Mouse (Mus musculus) intestine, embryonic 14.5 days (tissue): ENCODE results near the gene Olfr1018. TPM values are rescaled to one million over a fixed set of nuclear protein-coding genes. Genes with fewer than 3 reads are reported as not detected.

ENCODE experiments used
- ATAC-seq: fragments of 200-750 bp; cut with Nextera tagmentation; replicated peaks from 2 replicates; pipeline ENCODE4 v1.8.0; 2017; ENCODE audit warnings: low read depth, moderate number of reproducible peaks, moderate TSS enrichment, moderate library complexity; ENCODE audit not compliant: low FRiP score, low TSS enrichment
- DNase-seq: peaks from one replicate; pipeline ENCODE4 v3.0.0-alpha.2; 2018; ENCODE audit warnings: low spot score
- H3K27ac ChIP-seq: fragments of 300-500 bp; sonication (generic); 2 replicates; pipeline ENCODE4 v1.5.1; 2014; ENCODE audit warnings: low read depth, mild to moderate bottlenecking, control low read depth
- H3K27me3 ChIP-seq: fragments of 300-500 bp; sonication (generic); replicated peaks from 2 replicates; pipeline ENCODE4 v1.6.1; 2014; ENCODE audit warnings: low read length, control low read depth; ENCODE audit not compliant: control insufficient read depth, insufficient read depth
- H3K36me3 ChIP-seq: fragments of 300-500 bp; sonication (generic); 2 replicates; pipeline ENCODE4 v1.6.1; 2014; ENCODE audit warnings: low read length, control low read depth; ENCODE audit not compliant: control insufficient read depth, insufficient read depth
- H3K4me1 ChIP-seq: fragments of 300-500 bp; sonication (generic); replicated peaks from 2 replicates; pipeline ENCODE4 v1.6.1; 2014; ENCODE audit warnings: low read length, control low read depth, mixed read lengths; ENCODE audit not compliant: control insufficient read depth, insufficient read depth
- H3K4me2 ChIP-seq: fragments of 300-500 bp; sonication (generic); 2 replicates; pipeline ENCODE4 v1.6.1; 2014; ENCODE audit warnings: low read length
- H3K4me3 ChIP-seq: fragments of 300-500 bp; sonication (generic); 2 replicates; pipeline ENCODE4 v1.5.1; 2014; ENCODE audit warnings: low read depth, low read length, control low read depth, mixed read lengths
- H3K9ac ChIP-seq: fragments of 300-500 bp; sonication (generic); 2 replicates; pipeline ENCODE4 v1.6.1; 2014; ENCODE audit warnings: mild to moderate bottlenecking, low read length
- H3K9me3 ChIP-seq: fragments of 300-500 bp; sonication (generic); 2 replicates; pipeline ENCODE4 v1.6.1; 2016; ENCODE audit warnings: low read length, control low read depth; ENCODE audit not compliant: control insufficient read depth
- WGBS: fragments of 180-500 bp; shearing (Covaris S2); extraction: QIAGEN DNeasy Blood & Tissue Kit; methylation state at CpG from one replicate; pipeline ENCODE4 v1.1.7; 2014; 5-methylcytosine and 5-hydroxymethylcytosine counted together
- polyA plus RNA-seq: library from polyadenylated mRNA; unstranded; fragments of >200 nt; fragmentation: Nextera tagmentation; extraction: Ambion mirVana; gene quantifications from 2 replicates; pipeline ENCODE4 v1.2.1, GENCODE M21; 2014

The Olfr1018 gene
- not detected in 2 replicates for polyA plus RNA-seq

GRCm38 (mm10) chr2:85818179-85818578 lies at the start of gene Olfr1018:
Gene Olfr1018 (plus strand): TSS chr2:85818479.
- H3K4me2 ChIP-seq: no peak within 1 kb of the TSS
- H3K27me3 ChIP-seq: no peaks in the 10 kb centered on the region
- no peak within 1 kb of the TSS for H3K9ac ChIP-seq
- H3K27ac ChIP-seq: no peak within 1 kb of the TSS
- DNase-seq (no peak), ATAC-seq (no peak)
- no peaks in the 10 kb centered on the region for H3K4me1 ChIP-seq
- no peak within 1 kb of the TSS for H3K4me3 ChIP-seq
- no peaks in the 10 kb centered on the region for H3K36me3 ChIP-seq
- no peaks in the 10 kb centered on the region for H3K9me3 ChIP-seq

GRCm38 (mm10) chr2:85772413-85772812 lies 45.9 kb upstream of the Olfr1018 start, which contains the start of gene Olfr1014:
Gene Olfr1014 (plus strand): TSS chr2:85772713.
- H3K27ac ChIP-seq: no peak within 1 kb of the TSS

GRCm38 (mm10) chr2:85781717-85782116 lies 36.6 kb upstream of the Olfr1018 start, which contains the start of gene Olfr1015:
Gene Olfr1015 (plus strand): TSS chr2:85782017.
- Histone ChIP-seq H3K9me3 (no peaks in the 10 kb centered on the region), H3K27me3 (no peaks in the 10 kb centered on the region), H3K4me1 (no peaks in the 10 kb centered on the region), H3K4me3 (no peak within 1 kb of the TSS), H3K27ac (no peak within 1 kb of the TSS), H3K9ac (no peak within 1 kb of the TSS), H3K36me3 (no peaks in the 10 kb centered on the region), H3K4me2 (no peak within 1 kb of the TSS)
- ATAC-seq: no peak
- DNase-seq: no peak

More at GRCm38 (mm10) chr2:85772413-85772812, 45.9 kb upstream of the Olfr1018 start, which contains the start of gene Olfr1014:
- Histone ChIP-seq H3K9me3 (no peaks in the 10 kb centered on the region), H3K27me3 (no peaks in the 10 kb centered on the region), H3K4me2 (no peak within 1 kb of the TSS), H3K4me3 (no peak within 1 kb of the TSS), H3K4me1 (no peaks in the 10 kb centered on the region), H3K36me3 (no peaks in the 10 kb centered on the region), H3K9ac (no peak within 1 kb of the TSS)
- ATAC-seq (no peak), DNase-seq (no peak)

- H3K27me3 ChIP-seq: no peaks in the 10 kb centered on the region
- no peak overlapping the region for H3K27ac ChIP-seq
- no peaks in the 10 kb centered on the region for H3K9me3 ChIP-seq
- 62% methylated on average over 2 of the region's 2 CpGs for WGBS
- ATAC-seq: no peak
- H3K9ac ChIP-seq: no peak overlapping the region
- H3K4me3 ChIP-seq: no peak overlapping the region
- H3K4me1 ChIP-seq: no peaks in the 10 kb centered on the region
- DNase-seq: no peak
- H3K36me3 ChIP-seq: no peaks in the 10 kb centered on the region
- H3K4me2 ChIP-seq: no peak overlapping the region
Measured at GRCm38 (mm10) chr2:85792331-85792730, 25.9 kb upstream of the Olfr1018 start.

- H3K4me3 ChIP-seq: no peak within 1 kb of the TSS
- ATAC-seq (no peak), DNase-seq (no peak)
- no peaks in the 10 kb centered on the region for H3K4me1 ChIP-seq
- H3K9me3 ChIP-seq: no peaks in the 10 kb centered on the region
- no peaks in the 10 kb centered on the region for H3K27me3 ChIP-seq
- no peak within 1 kb of the TSS for H3K27ac ChIP-seq
- H3K9ac ChIP-seq: no peak within 1 kb of the TSS
- WGBS: 90% methylated on average over 2 of the region's 2 CpGs
- no peak within 1 kb of the TSS for H3K4me2 ChIP-seq
- no peaks in the 10 kb centered on the region for H3K36me3 ChIP-seq
Measured at GRCm38 (mm10) chr2:85802444-85802843, 15.8 kb upstream of the Olfr1018 start, which contains the start of gene Olfr1016. Gene Olfr1016 (minus strand): TSS chr2:85802544.

GRCm38 (mm10) chr2:85804501-85804900 lies 13.8 kb upstream of the Olfr1018 start:
- Histone ChIP-seq H3K4me1 (no peaks in the 10 kb centered on the region), H3K9ac (no peak overlapping the region), H3K27ac (no peak overlapping the region), H3K4me3 (no peak overlapping the region), H3K36me3 (no peaks in the 10 kb centered on the region), H3K27me3 (no peaks in the 10 kb centered on the region), H3K9me3 (no peaks in the 10 kb centered on the region), H3K4me2 (no peak overlapping the region)
- 81% methylated on average over 4 of the region's 4 CpGs for WGBS
- ATAC-seq (no peak), DNase-seq (no peak)

GRCm38 (mm10) chr2:85845383-85845782 lies 27.1 kb downstream of the Olfr1018 start, which contains the start of gene Olfr1019:
Gene Olfr1019 (minus strand): TSS chr2:85845483.
- Histone ChIP-seq H3K9ac (no peak within 1 kb of the TSS), H3K4me1 (no peaks in the 10 kb centered on the region), H3K4me2 (no peak within 1 kb of the TSS), H3K36me3 (no peaks in the 10 kb centered on the region), H3K27me3 (no peaks in the 10 kb centered on the region), H3K9me3 (no peaks in the 10 kb centered on the region), H3K4me3 (no peak within 1 kb of the TSS), H3K27ac (no peak within 1 kb of the TSS)
- ATAC-seq (no peak), DNase-seq (no peak)

GRCm38 (mm10) chr2:85846730-85847129 lies 28.5 kb downstream of the Olfr1018 start, which contains the start of gene Olfr1020:
Gene Olfr1020 (plus strand): TSS chr2:85847030.
- H3K36me3 ChIP-seq: no peaks in the 10 kb centered on the region
- H3K4me2 ChIP-seq: no peak within 1 kb of the TSS
- no peaks in the 10 kb centered on the region for H3K4me1 ChIP-seq
- no peak within 1 kb of the TSS for H3K4me3 ChIP-seq
- H3K9ac ChIP-seq: no peak within 1 kb of the TSS
- no peaks in the 10 kb centered on the region for H3K9me3 ChIP-seq
- DNase-seq (no peak), ATAC-seq (no peak)
- WGBS: 90% methylated on average over 1 of the region's 1 CpGs
- no peak within 1 kb of the TSS for H3K27ac ChIP-seq
- H3K27me3 ChIP-seq: no peaks in the 10 kb centered on the region

GRCm38 (mm10) chr2:85868294-85868693 lies 50.0 kb downstream of the Olfr1018 start, which contains the start of gene Olfr1022:
Gene Olfr1022 (plus strand): TSS chr2:85868594.
- WGBS: 34% methylated on average over 2 of the region's 2 CpGs
- no peak for ATAC-seq

More at GRCm38 (mm10) chr2:85868294-85868693, 50.0 kb downstream of the Olfr1018 start, which contains the start of gene Olfr1022:
- Histone ChIP-seq H3K9me3 (no peaks in the 10 kb centered on the region), H3K4me3 (no peak within 1 kb of the TSS), H3K9ac (no peak within 1 kb of the TSS), H3K4me1 (no peaks in the 10 kb centered on the region), H3K36me3 (no peaks in the 10 kb centered on the region), H3K27ac (no peak within 1 kb of the TSS), H3K4me2 (no peak within 1 kb of the TSS), H3K27me3 (no peaks in the 10 kb centered on the region)
- no peak for DNase-seq
